Mouse (Mus musculus) embryonic facial prominence, embryonic 11.5 days (tissue): ENCODE measurements around the gene Ndufa13. TPM values are rescaled to one million over a fixed set of nuclear protein-coding genes. Genes with fewer than 3 reads are reported as not detected.

Source experiments
- ATAC-seq: fragments of 200-750 bp; cut with Nextera tagmentation; replicated peaks from 2 replicates; pipeline ENCODE4 v1.8.0; 2017; ENCODE audit warnings: low read depth; ENCODE audit not compliant: insufficient number of reproducible peaks, low FRiP score, low TSS enrichment
- DNase-seq: peaks from one replicate; pipeline ENCODE4 v3.0.0-alpha.2; 2015; ENCODE audit warnings: low spot score
- H3K27ac ChIP-seq: fragments of 300-500 bp; sonication (generic); replicated peaks from 2 replicates; pipeline ENCODE4 v1.5.1; 2014; ENCODE audit warnings: mild to moderate bottlenecking, low read depth, low read length, control low read depth
- H3K27me3 ChIP-seq: fragments of 300-500 bp; sonication (generic); 2 replicates; pipeline ENCODE4 v1.6.1; 2014; ENCODE audit warnings: mild to moderate bottlenecking, low read length, moderate library complexity, mixed read lengths; ENCODE audit not compliant: control insufficient read depth, insufficient read depth
- H3K36me3 ChIP-seq: fragments of 300-500 bp; sonication (generic); replicated peaks from 2 replicates; pipeline ENCODE4 v1.6.1; 2014; ENCODE audit warnings: low read depth, mild to moderate bottlenecking, low read length, moderate library complexity, mixed read lengths; ENCODE audit not compliant: control insufficient read depth, insufficient read depth
- H3K4me1 ChIP-seq: fragments of 300-500 bp; sonication (generic); 2 replicates; pipeline ENCODE4 v1.6.1; 2014; ENCODE audit warnings: low read length, mixed read lengths; ENCODE audit not compliant: control insufficient read depth, insufficient read depth
- H3K4me2 ChIP-seq: fragments of 300-500 bp; sonication (generic); 2 replicates; pipeline ENCODE4 v1.6.1; 2014; ENCODE audit warnings: low read depth, mild to moderate bottlenecking, control low read depth, low read length, moderate library complexity
- H3K4me3 ChIP-seq: fragments of 300-500 bp; sonication (generic); 2 replicates; pipeline ENCODE4 v1.5.1; 2014; ENCODE audit warnings: low read depth, low read length, control low read depth
- H3K9ac ChIP-seq: fragments of 300-500 bp; sonication (generic); replicated peaks from 2 replicates; pipeline ENCODE4 v1.6.1; 2014; ENCODE audit warnings: mild to moderate bottlenecking, control low read depth, low read length
- H3K9me3 ChIP-seq: fragments of 300-500 bp; sonication (generic); replicated peaks from 2 replicates; pipeline ENCODE4 v1.6.1; 2016; ENCODE audit warnings: mild to moderate bottlenecking, low read length, inconsistent platforms, mixed read lengths; ENCODE audit not compliant: control insufficient read depth
- WGBS: fragments of 180-500 bp; shearing (Covaris S2); extraction: QIAGEN DNeasy Blood & Tissue Kit; methylation state at CpG from one replicate; pipeline ENCODE4 v1.1.7; 2014; 5-methylcytosine and 5-hydroxymethylcytosine counted together
- polyA plus RNA-seq: library from polyadenylated mRNA; unstranded; fragments of >200 nt; fragmentation: Nextera tagmentation; extraction: Ambion mirVana; gene quantifications from 2 replicates; pipeline ENCODE4 v1.2.1, GENCODE M21; 2014

Gene Ndufa13
- polyA plus RNA-seq, 1 experiment from 2014 or later: 158 TPM

- H3K4me1 ChIP-seq: no peaks in the 10 kb centered on the region
- H3K36me3 ChIP-seq: no peaks in the 10 kb centered on the region
- WGBS: 58% methylated on average over 6 of the region's 6 CpGs
These were observed 7.5 kb downstream of the Ndufa13 start for GRCm38 (mm10) chr8:69894836-69895332.

GRCm38 (mm10) chr8:69893863-69894262, 8.5 kb downstream of the Ndufa13 start:
- H3K9ac ChIP-seq: no peak overlapping the region
- DNase-seq (peak; percentile 79), ATAC-seq (no peak)
- no peak overlapping the region for H3K4me3 ChIP-seq
- no peak overlapping the region for H3K4me2 ChIP-seq
- no peak overlapping the region for H3K27ac ChIP-seq
- H3K9me3 ChIP-seq: no peaks in the 10 kb centered on the region
- 35% methylated on average over 17 of the region's 17 CpGs for WGBS
- H3K4me1 ChIP-seq: peaks cover 3% of the 10 kb centered on the region; the same call in 1 of the 2 replicates
- H3K36me3 ChIP-seq: no peaks in the 10 kb centered on the region
- H3K27me3 ChIP-seq: peaks cover 18% of the 10 kb centered on the region

More at GRCm38 (mm10) chr8:69894836-69895332, 7.5 kb downstream of the Ndufa13 start:
- no peak overlapping the region for H3K4me3 ChIP-seq
- H3K9ac ChIP-seq: no peak overlapping the region
- H3K4me2 ChIP-seq: no peak overlapping the region
- H3K27me3 ChIP-seq: peaks cover 9% of the 10 kb centered on the region
- ATAC-seq (no peak), DNase-seq (no peak)
- no peak overlapping the region for H3K27ac ChIP-seq
- no peaks in the 10 kb centered on the region for H3K9me3 ChIP-seq

- 32% methylated on average over 19 of the region's 19 CpGs for WGBS
- peaks cover 8% of the 10 kb centered on the region; the same call in 1 of the 2 replicates for H3K4me1 ChIP-seq
- no peaks in the 10 kb centered on the region for H3K36me3 ChIP-seq
- H3K27ac ChIP-seq: no peak overlapping the region
- no peaks in the 10 kb centered on the region for H3K9me3 ChIP-seq
- peaks cover 49% of the 10 kb centered on the region for H3K27me3 ChIP-seq
- H3K4me2 ChIP-seq: no peak overlapping the region
- H3K4me3 ChIP-seq: no peak overlapping the region
- DNase-seq (peak; percentile 69), ATAC-seq (no peak)
- H3K9ac ChIP-seq: no peak overlapping the region
These were observed 11.5 kb downstream of the Ndufa13 start for GRCm38 (mm10) chr8:69890813-69891241.

GRCm38 (mm10) chr8:69888902-69889301, 13.5 kb downstream of the Ndufa13 start:
- no peaks in the 10 kb centered on the region for H3K36me3 ChIP-seq
- ATAC-seq (0 out of 2 replicates have a peak, but pooled peaks have one; percentile 32), DNase-seq (no peak)
- H3K4me3 ChIP-seq: 0 out of 2 replicates have a peak overlapping the region, but pooled peaks have one; percentile 5
- H3K27me3 ChIP-seq: peaks cover 68% of the 10 kb centered on the region
- 4% methylated on average over 32 of the region's 32 CpGs for WGBS
- no peak overlapping the region for H3K27ac ChIP-seq
- no peak overlapping the region for H3K9ac ChIP-seq
- peaks cover 8% of the 10 kb centered on the region; the same call in 1 of the 2 replicates for H3K4me1 ChIP-seq
- H3K9me3 ChIP-seq: no peaks in the 10 kb centered on the region
- 0 out of 2 replicates have a peak overlapping the region, but pooled peaks have one; percentile 8 for H3K4me2 ChIP-seq

- DNase-seq: no peak
- H3K36me3 ChIP-seq: no peaks in the 10 kb centered on the region
- H3K4me2 ChIP-seq: peak overlapping the region; percentile 2; the same call in 1 of the 2 replicates
These were observed 14.0 kb downstream of the Ndufa13 start for GRCm38 (mm10) chr8:69888244-69888866.

DNA sequence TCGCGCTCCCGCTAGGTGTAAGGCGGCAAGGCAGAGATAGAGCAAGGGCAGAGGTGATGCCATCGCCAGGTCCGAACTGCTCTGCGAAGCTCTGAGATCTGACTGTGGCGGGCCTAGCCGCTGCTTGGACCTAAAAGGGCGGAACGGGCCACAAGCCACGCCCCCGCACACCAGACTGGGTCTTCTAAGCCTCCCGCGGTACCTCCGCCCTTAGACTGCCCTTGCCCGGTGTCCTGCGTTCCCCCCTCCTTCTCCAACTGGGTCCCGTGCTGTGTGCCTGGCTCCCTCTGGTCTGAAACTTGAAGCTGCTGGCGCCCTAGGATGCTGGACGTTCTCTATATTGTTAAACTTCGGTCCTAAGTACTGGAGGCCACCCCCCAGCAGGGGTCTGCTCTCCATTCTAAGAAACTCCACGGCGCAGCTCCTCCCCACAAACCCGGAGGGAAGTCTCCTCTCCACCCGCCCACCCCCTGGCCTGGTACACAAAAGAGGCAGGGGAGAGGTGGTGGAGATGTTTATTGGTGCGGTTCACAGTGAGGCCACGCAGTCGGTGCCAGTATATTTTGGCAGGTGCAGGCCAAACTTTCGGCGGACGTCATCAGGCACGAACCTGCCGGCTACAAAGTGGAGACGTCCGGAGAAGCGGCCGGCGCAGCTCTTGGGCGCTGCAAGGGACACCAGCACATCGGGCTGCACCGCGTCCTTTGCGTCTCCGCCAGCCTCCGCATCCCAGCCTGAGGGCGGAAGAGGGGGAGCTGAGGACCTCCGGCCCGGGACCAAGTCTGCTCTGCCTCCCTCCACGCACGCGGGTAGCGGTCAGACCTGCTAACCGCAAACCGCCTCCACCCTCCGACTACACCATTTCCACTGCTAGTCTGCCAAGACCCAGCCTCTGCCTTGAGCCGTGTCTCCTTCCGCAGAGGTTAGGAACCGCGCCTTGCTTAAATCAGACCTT, 14.8 kb downstream of the Ndufa13 start, which contains the start of gene Cilp2:
TSS of gene Cilp2 (minus strand) at position 399 of the 955 bp plus-strand sequence.
- DNase-seq (no peak), ATAC-seq (peak; percentile 15; the same call in 1 of the 2 replicates)
- H3K27ac ChIP-seq: no peak within 1 kb of the TSS
- H3K36me3 ChIP-seq: no peaks in the 10 kb centered on the region
- peak within 1 kb of the TSS; percentile 27 for H3K4me2 ChIP-seq
- H3K9ac ChIP-seq: no peak within 1 kb of the TSS; the same call in 1 of the 2 replicates
- 1% methylated on average over 59 of the region's 60 CpGs for WGBS
- no peaks in the 10 kb centered on the region for H3K9me3 ChIP-seq
- H3K4me3 ChIP-seq: peak within 1 kb of the TSS; percentile 14
- H3K4me1 ChIP-seq: peaks cover 8% of the 10 kb centered on the region; the same call in 1 of the 2 replicates
- peaks cover 81% of the 10 kb centered on the region for H3K27me3 ChIP-seq

More at GRCm38 (mm10) chr8:69888244-69888866, 14.0 kb downstream of the Ndufa13 start:
- peak overlapping the region; percentile 14 for H3K4me3 ChIP-seq
- peaks cover 73% of the 10 kb centered on the region for H3K27me3 ChIP-seq
- WGBS: 4% methylated on average over 24 of the region's 24 CpGs
- ATAC-seq: no peak
- H3K4me1 ChIP-seq: peaks cover 8% of the 10 kb centered on the region; the same call in 1 of the 2 replicates
- no peak overlapping the region for H3K27ac ChIP-seq
- H3K9me3 ChIP-seq: no peaks in the 10 kb centered on the region
- no peak overlapping the region; the same call in 1 of the 2 replicates for H3K9ac ChIP-seq

DNA sequence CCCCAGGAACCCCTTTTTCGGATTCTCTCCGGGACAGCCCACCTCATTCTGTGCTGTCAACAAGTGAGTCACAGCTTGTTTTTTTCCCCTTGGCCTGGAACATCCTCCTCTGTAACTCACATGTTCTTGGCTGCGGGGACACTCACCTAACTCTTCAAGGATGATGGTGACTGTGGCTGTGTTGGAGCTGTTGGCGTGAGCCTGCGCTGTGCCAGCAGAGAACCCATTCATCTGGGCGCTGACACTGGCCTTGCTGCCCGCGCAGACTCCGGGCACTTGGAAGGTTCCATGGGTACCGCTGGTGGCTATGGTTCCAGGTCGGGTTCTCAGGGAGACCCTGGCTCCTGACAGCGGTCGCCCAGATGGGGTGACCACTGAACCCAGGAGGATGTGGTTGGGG, 18.2 kb downstream of the Ndufa13 start:
- ATAC-seq (no peak), DNase-seq (no peak)
- H3K9me3 ChIP-seq: no peaks in the 10 kb centered on the region
- no peak overlapping the region for H3K4me2 ChIP-seq
- 55% methylated on average over 13 of the region's 13 CpGs for WGBS
- no peak overlapping the region for H3K9ac ChIP-seq
- no peak overlapping the region for H3K4me3 ChIP-seq
- H3K36me3 ChIP-seq: no peaks in the 10 kb centered on the region
- H3K4me1 ChIP-seq: peaks cover 5% of the 10 kb centered on the region; the same call in 1 of the 2 replicates
- H3K27me3 ChIP-seq: peaks cover 98% of the 10 kb centered on the region
- no peak overlapping the region for H3K27ac ChIP-seq
